Mouse (Mus musculus) cortical plate, adult 2 months (tissue): ENCODE data around the gene Cyp24a1.
"Not testable (repeated sequence)": the region's sequence is repeated elsewhere in the genome, so short reads cannot be mapped to it uniquely, and the experiment has no call there.

Source experiments
- CTCF ChIP-seq: fragments of 200-500 bp; IDR thresholded peaks from 2 replicates; pipeline ENCODE4 v1.5.1; 2011; ENCODE audit warnings: mild to moderate bottlenecking, control low read depth, low read length; ENCODE audit not compliant: insufficient read depth; ENCODE audit errors: extremely low read depth
- POLR2A ChIP-seq: fragments of 200-500 bp; IDR thresholded peaks from 2 replicates; pipeline ENCODE4 v1.6.1; 2011; ENCODE audit warnings: mild to moderate bottlenecking, low read length, control low read depth; ENCODE audit not compliant: insufficient read depth; ENCODE audit errors: extremely low read depth

GRCm38 (mm10) chr2:170453809-170454208 is 43.1 kb downstream of the Cyp24a1 start:
- TF ChIP-seq CTCF, POLR2A: not testable (repeated sequence)
